Mouse (Mus musculus) layer of hippocampus, postnatal 25 days (tissue): ENCODE measurements around the gene Erv3. TPM values are rescaled to one million over a fixed set of nuclear protein-coding genes. Genes with fewer than 3 reads are reported as not detected.

ENCODE experiments used
- DNase-seq, 2 experiments: peaks; one replicate each; pipeline ENCODE4 v3.0.0; 2022; ENCODE audit warnings: mixed read lengths in 2 of 2, low spot score in 1 of 2; ENCODE audit errors: extremely low spot score in 1 of 2
- total RNA-seq, 2 experiments: library from RNA; stranded (reverse); gene quantifications; 2 replicates each; pipeline ENCODE4 v1.2.3; 2021

Gene Erv3
- total RNA-seq, 2 experiments from 2014 or later, result 0.30 TPM; not detected in 1

- DNase-seq, result no peak
Measured at GRCm38 (mm10) chr2:131827026-131827687, 32.4 kb downstream of the Erv3 start.

DNA sequence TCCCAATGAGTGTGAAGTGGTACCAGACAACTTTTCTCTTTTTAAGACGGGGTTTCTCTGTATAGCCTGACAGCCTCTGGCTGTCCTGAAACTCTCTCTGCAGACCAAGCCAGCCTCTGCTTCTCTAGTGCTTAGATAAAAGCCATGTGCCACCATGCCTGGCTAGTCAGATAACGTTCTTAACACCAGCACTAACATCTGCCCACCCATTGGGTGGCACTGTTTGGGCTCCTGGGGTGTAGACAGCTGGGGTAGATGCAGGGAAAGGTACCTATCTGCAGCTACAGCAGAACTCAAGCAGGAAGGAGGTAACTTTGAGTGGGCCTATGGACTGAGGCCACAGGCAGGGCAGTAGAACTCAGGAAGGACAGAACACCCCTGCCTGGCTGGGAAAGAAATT lies 34.0 kb downstream of the Erv3 start:
- no peak for DNase-seq

DNA sequence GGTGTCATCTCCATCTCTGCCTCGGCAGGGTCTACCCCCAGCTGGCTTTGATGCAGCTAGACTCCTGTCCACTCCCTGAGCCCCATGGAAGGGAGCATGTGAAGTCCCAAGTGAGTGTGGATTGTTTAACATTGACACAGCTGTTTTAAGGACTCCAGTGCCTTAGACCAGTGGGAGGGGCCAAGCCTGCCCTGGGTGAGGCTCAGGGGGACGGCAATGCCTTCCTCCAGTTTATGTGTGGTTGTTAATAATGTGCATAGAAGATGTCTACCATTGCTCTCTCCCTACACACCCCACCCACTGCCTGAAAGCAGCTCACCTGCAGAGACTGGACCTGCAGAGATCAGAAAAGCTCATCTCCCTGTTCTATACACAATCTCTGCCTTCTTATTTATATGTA lies 35.6 kb downstream of the Erv3 start:
- DNase-seq, result no peak

- no peak for DNase-seq
Measured at GRCm38 (mm10) chr2:131822492-131822891, 37.1 kb downstream of the Erv3 start.

- no peak for DNase-seq
Measured at GRCm38 (mm10) chr2:131821708-131821990, 37.9 kb downstream of the Erv3 start.

DNA sequence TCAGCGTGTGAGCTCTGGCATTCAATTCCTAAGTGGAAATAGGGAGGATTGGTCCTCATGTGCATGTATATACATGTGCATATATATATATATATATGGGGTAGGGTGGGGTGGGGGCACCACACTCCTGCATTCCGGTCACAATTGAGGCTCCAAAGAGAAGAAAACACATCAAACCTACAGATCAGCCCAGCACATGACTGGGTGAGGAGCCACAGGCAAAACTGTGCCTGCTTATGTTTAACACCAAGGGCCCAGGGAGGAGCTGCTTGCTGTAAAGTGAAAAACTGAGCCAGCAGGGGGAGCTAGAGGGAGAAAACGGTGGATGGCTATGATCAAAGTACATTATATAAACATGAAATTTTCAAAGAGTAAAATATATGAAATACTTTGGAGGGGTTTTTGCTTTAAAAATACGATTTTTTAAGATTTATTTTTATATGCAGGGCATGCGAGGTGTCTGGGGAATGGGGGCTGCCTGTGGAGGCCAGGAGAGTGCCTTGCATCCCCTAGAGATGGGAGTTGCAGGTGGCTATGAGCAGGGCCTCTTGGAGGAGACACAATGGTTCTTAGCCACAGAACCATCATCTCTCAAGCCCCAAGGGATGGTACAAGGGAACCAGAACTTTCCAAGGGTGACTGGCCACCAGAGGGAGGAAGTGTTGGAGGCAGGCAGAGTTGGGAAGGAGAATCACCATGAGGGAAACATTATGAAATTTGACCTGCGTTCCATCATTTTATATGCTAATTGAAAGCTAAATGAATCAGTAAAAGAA lies 38.4 kb downstream of the Erv3 start:
- peak; percentile 79 to 99 for DNase-seq

- DNase-seq, result peak; percentile 86 to 96
Measured at GRCm38 (mm10) chr2:131820088-131820675, 39.4 kb downstream of the Erv3 start.

- DNase-seq, result no peak
Measured at GRCm38 (mm10) chr2:131814327-131814726, 45.2 kb downstream of the Erv3 start.

- no peak for DNase-seq
Measured at GRCm38 (mm10) chr2:131813437-131813836, 46.1 kb downstream of the Erv3 start.

GRCm38 (mm10) chr2:131812480-131813137 lies 46.9 kb downstream of the Erv3 start:
- DNase-seq, result peak; percentile 54 to 63

DNA sequence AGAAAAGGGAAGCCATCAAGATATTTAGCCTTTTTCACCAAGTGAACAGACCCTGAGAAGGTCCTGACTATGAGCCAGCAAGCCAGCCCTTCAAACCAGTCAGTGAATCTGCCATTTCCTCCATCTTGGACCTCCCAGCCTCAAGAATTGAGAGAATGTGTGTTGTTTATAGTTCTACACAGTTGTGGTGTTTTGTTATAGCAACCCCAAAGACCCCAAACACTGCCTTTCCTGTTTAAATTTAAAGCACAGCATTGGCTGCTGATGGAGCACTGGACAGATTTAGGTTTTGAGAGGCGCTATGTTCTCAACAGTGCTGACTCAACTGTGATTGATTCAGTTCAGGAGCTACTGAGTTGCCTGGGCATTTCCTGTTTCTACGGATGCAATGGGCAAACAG lies 47.9 kb downstream of the Erv3 start:
- DNase-seq, result no peak

DNA sequence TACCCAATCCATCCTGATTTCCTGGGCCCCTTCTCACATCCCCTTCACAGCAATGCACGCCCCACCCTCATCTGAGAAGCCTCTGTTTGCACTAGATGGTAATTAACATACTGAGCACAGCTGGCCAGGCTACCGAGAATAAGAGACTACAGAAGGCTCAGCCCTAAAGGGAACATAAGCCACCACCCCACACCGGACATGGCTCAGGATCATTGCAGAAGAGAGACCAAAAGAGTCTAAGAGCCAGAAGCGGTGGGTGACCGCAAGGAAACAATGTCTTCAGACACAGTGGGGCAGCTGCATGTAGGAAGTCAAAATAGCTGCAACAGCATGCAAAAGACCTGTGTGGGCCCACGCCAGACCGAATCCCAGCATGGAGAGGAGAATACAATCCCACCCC lies 50.7 kb downstream of the Erv3 start:
- no peak for DNase-seq

- no peak for DNase-seq
Measured at GRCm38 (mm10) chr2:131807660-131808059, 51.9 kb downstream of the Erv3 start.

DNA sequence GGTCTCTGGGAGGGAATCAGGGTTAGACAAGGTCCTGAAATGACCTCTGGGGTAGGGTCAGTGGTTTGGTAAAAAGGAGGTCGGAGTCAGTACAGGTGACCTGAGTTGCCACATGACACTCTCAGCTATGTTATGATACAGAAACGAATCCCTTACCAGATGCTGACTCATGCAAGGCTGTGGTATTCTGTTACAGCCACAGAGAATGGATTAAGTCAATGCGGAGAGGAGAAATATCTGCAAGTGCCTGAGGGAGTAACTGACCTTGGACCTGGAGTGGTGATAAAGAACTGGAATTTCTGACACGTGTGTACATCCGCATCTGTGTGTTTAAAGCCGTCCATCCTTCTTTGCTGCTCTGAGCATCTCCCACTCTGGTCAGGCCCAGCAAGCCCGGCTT lies 52.7 kb downstream of the Erv3 start:
- DNase-seq, result no peak

DNA sequence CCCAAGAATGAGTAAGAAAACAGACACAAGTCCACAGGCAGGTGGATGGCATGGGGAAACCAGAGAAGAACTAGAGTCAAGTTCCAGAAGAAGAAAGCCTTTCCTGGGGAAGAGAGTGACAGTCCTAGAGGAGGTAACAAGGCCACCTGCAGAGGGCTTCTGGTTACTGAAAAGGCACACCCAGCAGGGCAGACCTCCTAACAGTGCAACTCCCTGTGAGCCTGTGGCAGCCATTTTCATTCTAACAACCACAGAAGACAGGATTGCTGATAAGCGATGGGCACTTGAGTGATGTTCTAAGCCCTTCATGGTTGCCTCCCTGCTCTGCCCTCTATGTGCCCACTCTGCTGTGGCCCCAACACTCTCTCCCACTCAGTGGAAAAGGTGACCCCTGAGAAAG lies 54.2 kb downstream of the Erv3 start:
- no peak for DNase-seq

GRCm38 (mm10) chr2:131803801-131804200 lies 55.7 kb downstream of the Erv3 start:
- DNase-seq, result no peak

Other genes with a start within 250 kb of the Erv3 start
- 1,000 to 10,000 TPM in 1 of 2 experiments, 100 to 1,000 TPM in 1; 896 to 1,055 TPM for gene Prnp, start 50.2 kb upstream of the Erv3 start, total RNA-seq
- gene Prn, start 50.2 kb upstream of the Erv3 start, total RNA-seq, result not detected
- gene Prnd, start 91.1 kb upstream of the Erv3 start, total RNA-seq, result under 1 TPM; 0.20 to 0.42 TPM
- 10 to 100 TPM; 31.4 to 34.8 TPM for gene Rassf2, start 170.5 kb upstream of the Erv3 start, total RNA-seq